Mouse (Mus musculus): ENCODE results near the gene Tmem256. TPM values are rescaled to one million over a fixed set of nuclear protein-coding genes. Genes with fewer than 3 reads are reported as not detected.

The Tmem256 gene
- polyA plus RNA-seq, 1 experiment from 2014 or later: 584 TPM

- Histone ChIP-seq H3K36me3 (ENCODE audit: control insufficient read depth, insufficient read depth) (no peaks in the 10 kb centered on the region), H3K27ac (ENCODE audit: low read depth, low read length) (peak overlapping the region; percentile 37), H3K4me3 (ENCODE audit: low read depth, low read length) (peak overlapping the region; percentile 77), H3K4me2 (replicated peaks; ENCODE audit: low read depth) (peak overlapping the region; percentile 98), H3K27me3 (replicated peaks; ENCODE audit: control insufficient read depth, insufficient read depth, low read length) (peaks cover 15% of the 10 kb centered on the region; the same call in 1 of the 2 replicates), H3K9ac (ENCODE audit: low read depth, low read length) (peak overlapping the region; percentile 59), H3K4me1 (replicated peaks; ENCODE audit: control insufficient read depth, insufficient read depth, low read length) (no peaks in the 10 kb centered on the region), H3K9me3 (ENCODE audit: control insufficient read depth) (no peaks in the 10 kb centered on the region)
- TF ChIP-seq CTCF (IDR thresholded peaks at IDR 0.05; ENCODE audit: low read depth): no peak
- 3% methylated on average over 41 of the region's 52 CpGs for WGBS
- ATAC-seq: no peak
These were observed 1.4 kb upstream of the Tmem256 start for GRCm38 (mm10) chr11:69836703-69837576.

GRCm38 (mm10) chr11:69837604-69837951 lies 736 bp upstream of the Tmem256 start, which contains the start of gene Nlgn2:
TSS of gene Nlgn2 (minus strand) at chr11:69837784.
- peak; percentile 44 for ATAC-seq
- WGBS: 2% methylated on average over 16 of the region's 32 CpGs
- Histone ChIP-seq H3K27ac (ENCODE audit: low read depth, low read length) (peak within 1 kb of the TSS; percentile 80), H3K4me3 (ENCODE audit: low read depth, low read length) (peak within 1 kb of the TSS; percentile 77), H3K4me2 (replicated peaks; ENCODE audit: low read depth) (peak within 1 kb of the TSS; percentile 98), H3K9ac (ENCODE audit: low read depth, low read length) (peak within 1 kb of the TSS; percentile 79), H3K27me3 (replicated peaks; ENCODE audit: control insufficient read depth, insufficient read depth, low read length) (peaks cover 15% of the 10 kb centered on the region; the same call in 1 of the 2 replicates), H3K4me1 (replicated peaks; ENCODE audit: control insufficient read depth, insufficient read depth, low read length) (no peaks in the 10 kb centered on the region), H3K9me3 (ENCODE audit: control insufficient read depth) (no peaks in the 10 kb centered on the region), H3K36me3 (ENCODE audit: control insufficient read depth, insufficient read depth) (no peaks in the 10 kb centered on the region)
- peak; percentile 43 for TF ChIP-seq CTCF (IDR thresholded peaks at IDR 0.05; ENCODE audit: low read depth)

- no peak for TF ChIP-seq CTCF (IDR thresholded peaks at IDR 0.05; ENCODE audit: low read depth)
- H3K36me3 ChIP-seq (ENCODE audit: control insufficient read depth, insufficient read depth): no peaks in the 10 kb centered on the region
- 1% methylated on average over 7 of the region's 7 CpGs for whole genome bisulfite sequencing
- peak overlapping the region; percentile 77 for H3K4me3 ChIP-seq (ENCODE audit: low read depth, low read length)
- H3K9ac ChIP-seq (ENCODE audit: low read depth, low read length): peak overlapping the region; percentile 79
- H3K4me1 ChIP-seq (replicated peaks; ENCODE audit: control insufficient read depth, insufficient read depth, low read length): no peaks in the 10 kb centered on the region
- peak; percentile 1; the same call in 1 of the 2 replicates for ATAC-seq
- peak overlapping the region; percentile 80 for H3K27ac ChIP-seq (ENCODE audit: low read depth, low read length)
- H3K4me2 ChIP-seq (replicated peaks; ENCODE audit: low read depth): peak overlapping the region; percentile 98
- peaks cover 15% of the 10 kb centered on the region; the same call in 1 of the 2 replicates for H3K27me3 ChIP-seq (replicated peaks; ENCODE audit: control insufficient read depth, insufficient read depth, low read length)
- H3K9me3 ChIP-seq (ENCODE audit: control insufficient read depth): no peaks in the 10 kb centered on the region
These were observed 395 bp downstream of the Tmem256 start for GRCm38 (mm10) chr11:69838714-69839104.

GRCm38 (mm10) chr11:69846198-69846680 lies 7.9 kb downstream of the Tmem256 start, which contains the start of gene Plscr3:
TSS of gene Plscr3 (plus strand) at chr11:69846376.
- WGBS: under 1% methylated on average over 36 of the region's 38 CpGs

GRCm38 (mm10) chr11:69846738-69847688 lies 8.7 kb downstream of the Tmem256 start:
- Histone ChIP-seq H3K4me3 (ENCODE audit: low read depth, low read length) (peak overlapping the region; percentile 79), H3K9ac (ENCODE audit: low read depth, low read length) (peak overlapping the region; percentile 76), H3K4me2 (replicated peaks; ENCODE audit: low read depth) (peak overlapping the region; percentile 86), H3K36me3 (ENCODE audit: control insufficient read depth, insufficient read depth) (peaks cover 36% of the 10 kb centered on the region), H3K27me3 (replicated peaks; ENCODE audit: control insufficient read depth, insufficient read depth, low read length) (no peaks in the 10 kb centered on the region), H3K27ac (ENCODE audit: low read depth, low read length) (peak overlapping the region; percentile 97), H3K9me3 (ENCODE audit: control insufficient read depth) (no peaks in the 10 kb centered on the region), H3K4me1 (replicated peaks; ENCODE audit: control insufficient read depth, insufficient read depth, low read length) (peaks cover 14% of the 10 kb centered on the region)
- ATAC-seq: peak; percentile 49
- 5% methylated on average over 37 of the region's 37 CpGs for WGBS
- no peak for TF ChIP-seq CTCF (IDR thresholded peaks at IDR 0.05; ENCODE audit: low read depth)

More at GRCm38 (mm10) chr11:69846198-69846680, 7.9 kb downstream of the Tmem256 start, which contains the start of gene Plscr3:
- H3K4me3 ChIP-seq (ENCODE audit: low read depth, low read length): peak within 1 kb of the TSS; percentile 79
- TF ChIP-seq CTCF (IDR thresholded peaks at IDR 0.05; ENCODE audit: low read depth): peak; percentile 9; the same call in 1 of the 2 replicates
- no peaks in the 10 kb centered on the region for H3K9me3 ChIP-seq (ENCODE audit: control insufficient read depth)
- H3K36me3 ChIP-seq (ENCODE audit: control insufficient read depth, insufficient read depth): peaks cover 28% of the 10 kb centered on the region
- peak within 1 kb of the TSS; percentile 86 for H3K4me2 ChIP-seq (replicated peaks; ENCODE audit: low read depth)
- H3K27ac ChIP-seq (ENCODE audit: low read depth, low read length): peak within 1 kb of the TSS; percentile 97
- ATAC-seq: peak; percentile 94
- H3K27me3 ChIP-seq (replicated peaks; ENCODE audit: control insufficient read depth, insufficient read depth, low read length): no peaks in the 10 kb centered on the region
- peak within 1 kb of the TSS; percentile 76 for H3K9ac ChIP-seq (ENCODE audit: low read depth, low read length)
- peaks cover 14% of the 10 kb centered on the region for H3K4me1 ChIP-seq (replicated peaks; ENCODE audit: control insufficient read depth, insufficient read depth, low read length)

Data from intestine, postnatal 0 days (tissue).